Mouse (Mus musculus): ENCODE measurements around the gene Tm9sf1. TPM values are rescaled to one million over a fixed set of nuclear protein-coding genes. Genes with fewer than 3 reads are reported as not detected.
A peak's percentile ranks its signal among the peaks of the same experiment; 100 is the strongest.

Tm9sf1 gene
- polyA plus RNA-seq, 1 experiment from 2014 or later = 123 TPM

DNA sequence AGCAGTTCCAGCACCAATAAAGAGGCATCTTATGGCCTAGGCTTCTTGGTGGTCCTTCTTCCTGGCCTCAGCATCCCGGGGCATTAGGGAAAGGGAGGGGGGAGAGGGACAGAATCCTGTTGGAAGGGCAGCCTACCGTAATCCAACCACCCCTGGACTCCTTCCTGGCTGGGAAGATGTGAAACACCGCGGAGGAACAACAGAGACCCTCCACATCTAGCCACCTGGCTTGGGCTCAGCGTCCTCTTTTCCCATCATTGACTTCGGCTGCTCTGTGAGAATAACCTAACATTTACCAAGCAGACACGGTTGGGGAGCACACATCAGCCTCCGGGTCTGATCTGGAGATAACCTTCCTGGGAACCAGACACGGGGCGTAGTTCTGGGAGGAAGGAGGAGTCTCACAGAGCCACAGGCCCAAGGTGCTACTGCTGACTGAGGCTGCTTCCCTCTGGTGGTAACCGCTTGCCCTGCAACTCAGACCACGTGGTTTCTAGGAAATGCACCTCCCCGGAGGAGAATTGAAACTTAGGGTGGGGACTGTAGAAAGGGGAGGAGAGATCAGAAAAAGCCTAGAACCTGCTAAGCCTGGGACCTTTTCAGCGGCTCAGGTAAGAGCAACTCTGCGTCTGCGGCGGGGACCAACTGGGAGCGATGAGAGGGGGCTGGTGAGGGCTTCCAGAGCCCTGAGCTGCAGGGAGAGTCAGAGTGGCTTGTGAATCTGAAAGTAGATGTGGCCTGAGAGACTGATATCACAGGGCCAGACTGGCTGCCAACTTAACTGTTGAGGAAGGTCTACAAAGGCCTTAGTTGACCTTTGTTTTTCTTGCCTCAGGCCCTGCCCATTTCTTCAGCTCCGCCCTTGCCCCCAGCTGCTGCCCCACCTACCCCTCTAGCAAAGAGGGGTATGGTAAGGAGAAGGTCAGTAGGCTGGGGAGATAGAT is 39.7 kb downstream of the Tm9sf1 start:
- H3K36me3 ChIP-seq = peaks cover 81% of the 10 kb centered on the region
- H3K27ac ChIP-seq = peak overlapping the region; percentile 92
- WGBS = 16% methylated on average over 19 of the region's 19 CpGs

DNA sequence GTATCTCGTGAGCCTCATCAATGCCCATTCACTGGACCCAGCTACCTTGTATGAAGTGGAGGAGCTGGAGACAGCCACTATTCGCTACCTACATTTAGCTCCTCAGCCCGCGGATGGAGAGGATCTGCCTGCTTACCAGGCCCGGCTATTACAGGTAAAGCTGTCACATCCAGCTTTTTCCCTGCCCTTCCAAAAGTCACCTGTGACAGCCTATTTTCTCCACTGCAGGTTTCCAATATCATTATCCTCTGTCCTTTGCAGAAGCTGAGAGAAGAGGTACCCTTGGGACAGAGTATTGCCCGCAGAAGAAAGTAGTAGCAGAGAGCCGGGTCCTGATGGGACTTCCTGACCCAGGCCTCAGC is 40.4 kb downstream of the Tm9sf1 start, which contains the start of gene Irf9:
TSS of gene Irf9 (plus strand) at position 301 of the 362 bp plus-strand sequence.
- ATAC-seq (replicated peaks; ENCODE audit: low FRiP score) = peak; percentile 4; the same call in 1 of the 2 replicates
- peak within 1 kb of the TSS; percentile 49 for H3K4me3 ChIP-seq (replicated peaks)
- H3K4me2 ChIP-seq = peak within 1 kb of the TSS; percentile 69
- no peaks in the 10 kb centered on the region for H3K27me3 ChIP-seq
- H3K9me3 ChIP-seq (replicated peaks) = no peaks in the 10 kb centered on the region
- H3K9ac ChIP-seq = peak within 1 kb of the TSS; percentile 41
- WGBS = 72% methylated on average over 7 of the region's 7 CpGs
- H3K4me1 ChIP-seq = peaks cover 21% of the 10 kb centered on the region
- H3K27ac ChIP-seq = peak within 1 kb of the TSS; percentile 92
- peaks cover 81% of the 10 kb centered on the region for H3K36me3 ChIP-seq

More for the DNA sequence above, 39.7 kb downstream of the Tm9sf1 start:
- peaks cover 21% of the 10 kb centered on the region for H3K4me1 ChIP-seq
- peak; percentile 93 for ATAC-seq (replicated peaks; ENCODE audit: low FRiP score)
- H3K9ac ChIP-seq = peak overlapping the region; percentile 41
- no peaks in the 10 kb centered on the region for H3K9me3 ChIP-seq (replicated peaks)
- H3K4me2 ChIP-seq = peak overlapping the region; percentile 69
- H3K4me3 ChIP-seq (replicated peaks) = peak overlapping the region; percentile 49
- H3K27me3 ChIP-seq = no peaks in the 10 kb centered on the region

DNA sequence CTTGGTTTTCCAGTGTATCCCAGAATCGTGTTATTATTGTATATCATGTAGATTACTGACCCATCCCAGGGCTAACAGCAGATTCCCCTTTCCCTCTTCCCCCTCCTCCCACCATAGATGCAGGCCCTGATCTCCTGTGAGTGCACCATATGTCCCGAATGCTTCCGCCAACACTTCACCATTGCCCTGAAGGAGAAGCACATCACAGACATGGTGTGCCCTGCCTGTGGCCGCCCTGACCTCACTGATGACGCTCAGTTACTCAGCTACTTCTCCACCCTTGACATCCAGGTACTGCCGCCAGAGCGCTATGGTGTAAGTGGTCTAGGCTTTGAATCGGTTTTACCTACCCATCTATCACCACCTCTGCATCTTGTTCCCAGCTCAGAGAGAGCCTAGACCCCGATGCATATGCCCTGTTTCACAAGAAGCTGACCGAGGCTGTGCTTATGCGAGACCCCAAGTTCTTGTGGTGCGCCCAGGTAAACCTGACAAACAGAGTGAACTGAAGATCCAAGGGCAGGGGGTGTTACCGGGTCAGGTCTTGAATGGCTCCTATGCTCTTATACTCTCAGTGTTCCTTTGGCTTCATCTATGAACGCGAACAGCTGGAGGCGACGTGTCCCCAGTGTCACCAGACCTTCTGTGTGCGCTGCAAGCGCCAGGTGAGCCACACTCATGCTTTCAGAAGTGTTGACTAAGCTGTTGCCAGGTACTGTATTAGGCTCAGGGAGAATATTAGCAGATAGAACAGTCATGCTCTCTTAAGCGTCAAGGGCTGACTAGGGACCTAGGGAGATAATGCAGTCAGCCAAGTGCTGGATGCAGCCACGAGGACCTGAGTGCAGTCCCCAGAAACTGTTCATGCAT is 44.9 kb downstream of the Tm9sf1 start:
- peaks cover 12% of the 10 kb centered on the region for H3K4me1 ChIP-seq
- no peak overlapping the region for H3K4me2 ChIP-seq
- no peak overlapping the region for H3K27ac ChIP-seq
- no peak overlapping the region for H3K9ac ChIP-seq
- WGBS = 89% methylated on average over 21 of the region's 21 CpGs
- H3K36me3 ChIP-seq = peaks cover 93% of the 10 kb centered on the region
- no peak overlapping the region for H3K4me3 ChIP-seq (replicated peaks)
- no peaks in the 10 kb centered on the region for H3K9me3 ChIP-seq (replicated peaks)
- no peak for ATAC-seq (replicated peaks; ENCODE audit: low FRiP score)
- no peaks in the 10 kb centered on the region for H3K27me3 ChIP-seq

DNA sequence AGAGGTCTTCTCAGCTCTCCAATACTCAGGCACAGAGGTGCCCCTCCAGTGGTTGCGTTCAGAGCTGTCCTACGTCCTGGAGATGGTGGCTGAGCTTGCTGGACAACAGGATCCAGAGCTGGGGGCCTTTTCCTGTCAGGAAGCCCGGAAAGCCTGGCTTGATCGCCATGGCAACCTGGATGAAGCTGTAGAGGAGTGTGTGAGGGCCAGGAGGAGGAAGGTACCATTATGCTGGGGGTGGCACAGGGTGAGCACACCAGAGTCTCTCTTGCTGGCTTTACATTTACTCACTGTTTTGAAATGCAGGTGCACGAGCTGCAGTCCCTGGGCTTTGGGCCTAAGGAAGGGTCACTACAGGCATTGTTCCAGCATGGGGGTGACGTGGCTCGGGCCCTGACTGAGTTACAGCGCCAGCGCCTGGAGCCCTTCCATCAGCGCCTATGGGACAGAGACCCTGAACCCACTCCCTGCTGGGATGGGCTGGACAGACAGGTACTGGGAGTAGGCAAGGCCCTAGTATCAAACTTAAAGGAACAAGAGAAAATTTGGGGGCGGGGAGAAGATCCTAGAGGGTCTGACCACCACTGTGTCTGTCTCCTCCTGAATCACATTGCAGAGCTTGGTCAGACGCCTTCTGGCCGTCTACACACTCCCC is 47.4 kb downstream of the Tm9sf1 start:
- Histone ChIP-seq H3K9ac (no peak overlapping the region), H3K36me3 (peaks cover 74% of the 10 kb centered on the region), H3K27ac (no peak overlapping the region), H3K4me1 (peaks cover 18% of the 10 kb centered on the region), H3K4me3 (replicated peaks) (no peak overlapping the region), H3K9me3 (replicated peaks) (no peaks in the 10 kb centered on the region), H3K4me2 (no peak overlapping the region), H3K27me3 (no peaks in the 10 kb centered on the region)
- no peak for ATAC-seq (replicated peaks; ENCODE audit: low FRiP score)
- WGBS = 86% methylated on average over 13 of the region's 13 CpGs

DNA sequence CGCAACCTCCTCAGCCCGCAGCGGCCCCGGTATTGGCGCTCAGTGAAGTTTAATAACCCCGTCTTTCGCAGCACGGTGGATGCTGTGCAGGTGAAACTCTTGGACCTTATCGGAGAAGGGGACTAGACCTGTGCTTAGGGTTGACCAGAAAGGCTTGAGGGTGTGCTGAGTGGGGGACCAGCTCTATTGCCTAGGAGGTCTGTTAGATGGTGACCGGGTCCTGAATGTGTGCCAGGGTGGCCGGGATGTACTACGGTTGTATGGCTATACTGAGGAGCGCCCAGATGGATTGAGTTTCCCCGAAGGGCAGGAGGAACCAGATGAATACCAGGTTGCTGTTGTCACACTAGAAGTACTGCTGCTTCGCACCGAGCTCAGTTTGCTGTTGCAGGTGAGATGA is 51.4 kb downstream of the Tm9sf1 start:
- WGBS = 2% methylated on average over 16 of the region's 16 CpGs
- Histone ChIP-seq H3K27ac (peak overlapping the region; percentile 99), H3K4me2 (peak overlapping the region; percentile 89), H3K4me3 (replicated peaks) (peak overlapping the region; percentile 87), H3K27me3 (no peaks in the 10 kb centered on the region), H3K4me1 (peaks cover 31% of the 10 kb centered on the region), H3K9ac (peak overlapping the region; percentile 86), H3K36me3 (peaks cover 55% of the 10 kb centered on the region), H3K9me3 (replicated peaks) (no peaks in the 10 kb centered on the region)
- ATAC-seq (replicated peaks; ENCODE audit: low FRiP score) = no peak

DNA sequence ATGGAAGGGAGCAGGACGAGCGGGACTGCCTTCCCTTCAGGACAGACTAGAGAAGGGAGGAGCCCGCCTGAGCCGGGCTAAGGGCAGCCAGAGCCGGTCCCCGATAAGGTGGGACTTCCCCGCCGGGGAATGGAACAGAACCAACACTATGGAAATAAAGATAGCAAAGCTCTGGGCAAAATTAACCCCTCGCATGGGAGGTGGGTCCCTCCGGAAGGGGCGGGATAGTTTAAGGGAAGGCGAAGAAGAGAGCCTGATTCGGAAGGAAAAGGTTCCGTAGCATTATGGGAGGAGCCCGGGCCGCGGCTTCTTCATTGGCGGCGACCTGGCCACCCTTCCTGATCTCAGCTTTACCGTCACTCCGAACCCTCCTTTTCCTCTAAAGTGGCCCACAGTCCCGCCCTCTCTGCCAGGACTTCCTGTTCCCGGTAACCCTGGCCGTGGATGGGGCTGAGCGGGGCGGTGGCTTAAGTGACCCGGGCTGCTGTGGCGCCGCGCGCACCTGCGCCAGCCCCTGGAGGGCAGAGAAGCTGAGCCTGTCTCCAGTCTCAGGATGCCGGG is 52.2 kb downstream of the Tm9sf1 start, which contains the start of gene Rnf31:
TSS of gene Rnf31 (plus strand) at position 378 of the 561 bp plus-strand sequence.
- H3K9ac ChIP-seq = peak within 1 kb of the TSS; percentile 86
- WGBS = under 1% methylated on average over 33 of the region's 33 CpGs
- H3K4me1 ChIP-seq = peaks cover 31% of the 10 kb centered on the region
- peak within 1 kb of the TSS; percentile 89 for H3K4me2 ChIP-seq
- no peaks in the 10 kb centered on the region for H3K27me3 ChIP-seq
- H3K27ac ChIP-seq = peak within 1 kb of the TSS; percentile 99
- ATAC-seq (replicated peaks; ENCODE audit: low FRiP score) = peak; percentile 91
- peak within 1 kb of the TSS; percentile 87 for H3K4me3 ChIP-seq (replicated peaks)
- peaks cover 54% of the 10 kb centered on the region for H3K36me3 ChIP-seq
- no peaks in the 10 kb centered on the region for H3K9me3 ChIP-seq (replicated peaks)

DNA sequence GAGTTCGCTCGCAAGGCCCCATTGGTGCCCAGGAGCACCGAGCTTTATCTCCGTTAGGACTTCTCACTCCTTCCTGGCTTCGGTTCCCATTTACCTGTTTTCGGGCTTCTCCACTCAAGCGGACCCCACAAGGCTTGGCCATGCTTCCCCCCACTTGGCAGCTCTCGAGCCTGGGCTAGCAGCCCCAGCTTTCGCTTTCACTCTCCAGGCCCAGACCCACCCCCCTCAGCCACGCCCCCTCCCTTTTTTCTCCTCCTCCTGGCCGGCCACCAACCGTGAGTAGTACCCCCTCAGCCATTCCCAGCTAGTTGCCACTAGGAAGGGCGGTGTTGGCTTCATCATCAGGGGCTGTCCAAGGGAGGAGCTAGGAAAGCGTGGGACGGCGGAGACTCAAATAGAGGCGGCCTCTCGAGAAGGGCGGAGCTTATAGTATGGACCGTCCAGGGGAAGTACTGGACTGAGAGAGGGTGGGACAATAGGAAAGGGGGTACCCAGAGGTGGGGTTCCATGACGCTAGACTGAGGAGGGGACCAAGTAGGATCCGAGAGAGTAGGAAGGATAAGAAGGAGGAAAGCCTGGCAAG is 52.8 kb downstream of the Tm9sf1 start, which contains the start of gene Psme2:
TSS of gene Psme2 (minus strand) at position 366 of the 583 bp plus-strand sequence.
- H3K4me2 ChIP-seq = peak within 1 kb of the TSS; percentile 89
- H3K27me3 ChIP-seq = no peaks in the 10 kb centered on the region
- peak within 1 kb of the TSS; percentile 99 for H3K27ac ChIP-seq
- H3K9ac ChIP-seq = peak within 1 kb of the TSS; percentile 86
- H3K9me3 ChIP-seq (replicated peaks) = no peaks in the 10 kb centered on the region
- ATAC-seq (replicated peaks; ENCODE audit: low FRiP score) = peak; percentile 97
- H3K4me3 ChIP-seq (replicated peaks) = peak within 1 kb of the TSS; percentile 87
- peaks cover 31% of the 10 kb centered on the region for H3K4me1 ChIP-seq
- WGBS = under 1% methylated on average over 22 of the region's 22 CpGs
- H3K36me3 ChIP-seq = peaks cover 48% of the 10 kb centered on the region

DNA sequence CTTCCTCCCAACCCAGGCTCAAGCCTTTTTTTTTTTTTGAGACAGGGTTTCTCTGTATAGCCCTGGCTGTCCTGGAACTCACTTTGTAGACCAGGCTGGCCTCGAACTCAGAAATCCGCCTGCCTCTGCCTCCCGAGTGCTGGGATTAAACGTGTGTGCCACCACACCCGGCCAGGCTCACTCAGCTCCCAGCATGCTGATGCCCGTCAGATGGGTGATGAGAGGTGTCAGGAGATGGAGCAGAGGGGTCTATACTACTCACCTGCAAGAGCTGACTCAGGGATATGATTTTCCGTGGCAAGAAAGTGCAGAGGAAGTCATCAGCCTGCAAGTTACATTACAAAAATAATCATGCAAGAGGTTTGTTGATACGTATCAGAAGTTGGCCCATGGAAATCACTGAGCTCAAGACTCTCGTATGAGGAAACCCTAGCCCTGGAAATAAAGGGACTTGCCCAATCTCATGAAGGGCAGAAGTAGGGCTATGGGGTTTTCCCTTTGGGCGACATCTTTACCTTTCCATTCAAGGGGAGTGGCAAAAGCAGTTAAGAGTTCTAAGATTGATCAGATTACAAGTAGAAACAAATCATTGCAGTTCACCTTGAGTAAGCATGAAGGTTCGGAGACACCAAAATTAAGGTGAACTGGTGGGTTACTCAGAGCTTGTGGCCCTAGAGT is 53.7 kb downstream of the Tm9sf1 start:
- Histone ChIP-seq H3K4me1 (peaks cover 35% of the 10 kb centered on the region), H3K4me3 (replicated peaks) (peak overlapping the region; percentile 87), H3K27me3 (no peaks in the 10 kb centered on the region), H3K36me3 (peaks cover 39% of the 10 kb centered on the region), H3K4me2 (peak overlapping the region; percentile 89), H3K27ac (peak overlapping the region; percentile 99), H3K9ac (peak overlapping the region; percentile 46), H3K9me3 (replicated peaks) (no peaks in the 10 kb centered on the region)
- ATAC-seq (replicated peaks; ENCODE audit: low FRiP score) = no peak
- 81% methylated on average over 11 of the region's 11 CpGs for WGBS

DNA sequence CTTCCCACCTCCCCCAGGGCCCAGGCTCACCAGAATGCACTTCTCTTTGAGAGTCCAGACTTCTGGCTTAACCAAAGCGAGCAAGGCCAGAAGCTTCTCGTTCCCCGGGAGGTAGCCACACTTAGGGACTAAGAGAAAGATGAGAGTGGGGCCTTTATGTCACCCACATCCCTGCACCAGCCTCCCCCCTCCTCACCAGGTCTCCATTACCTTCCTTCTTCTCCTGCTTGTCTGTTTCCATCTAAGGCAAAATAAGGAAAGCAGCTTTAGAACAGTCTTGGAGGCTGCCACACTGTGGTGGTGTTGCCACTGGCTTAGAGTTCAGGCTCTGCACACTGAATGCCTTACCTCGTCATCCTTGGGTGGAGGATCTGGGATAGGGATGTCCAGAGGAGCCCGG is 54.3 kb downstream of the Tm9sf1 start:
- Histone ChIP-seq H3K36me3 (peaks cover 33% of the 10 kb centered on the region), H3K4me3 (replicated peaks) (0 out of 2 replicates have a peak overlapping the region, but pooled peaks have one; percentile 7), H3K9me3 (replicated peaks) (no peaks in the 10 kb centered on the region), H3K4me1 (peaks cover 41% of the 10 kb centered on the region), H3K9ac (no peak overlapping the region), H3K27ac (no peak overlapping the region), H3K27me3 (no peaks in the 10 kb centered on the region), H3K4me2 (no peak overlapping the region)
- ATAC-seq (replicated peaks; ENCODE audit: low FRiP score) = no peak
- WGBS = 94% methylated on average over 5 of the region's 5 CpGs

DNA sequence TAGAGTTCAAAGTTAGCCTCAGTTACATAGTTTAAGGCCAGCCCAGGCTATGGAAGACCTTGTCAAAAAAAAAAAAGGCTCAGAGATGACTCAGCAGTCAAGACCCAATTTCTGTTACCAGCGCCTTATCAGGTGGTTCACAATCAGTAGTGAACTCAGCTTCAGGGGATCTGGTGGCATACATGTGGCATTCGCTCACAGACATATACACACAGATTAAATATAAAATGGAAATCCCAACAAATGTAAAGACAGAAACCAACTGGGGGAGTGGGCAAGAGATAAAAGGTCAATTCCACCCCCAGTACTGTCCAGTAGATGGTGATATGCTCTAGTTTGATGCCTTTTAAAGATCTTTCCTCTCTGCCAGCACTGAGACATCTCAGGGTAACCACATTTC is 57.5 kb downstream of the Tm9sf1 start:
- ATAC-seq (replicated peaks; ENCODE audit: low FRiP score) = no peak
- WGBS = 89% methylated on average over 2 of the region's 2 CpGs
- Histone ChIP-seq H3K4me2 (no peak overlapping the region), H3K27me3 (no peaks in the 10 kb centered on the region), H3K36me3 (peaks cover 32% of the 10 kb centered on the region), H3K9me3 (replicated peaks) (no peaks in the 10 kb centered on the region), H3K4me3 (replicated peaks) (no peak overlapping the region), H3K4me1 (peaks cover 24% of the 10 kb centered on the region), H3K27ac (no peak overlapping the region), H3K9ac (no peak overlapping the region)
